Mouse (Mus musculus): Measurements from ENCODE around the gene Zfp942.

Zfp942 gene

GRCm38 (mm10) chr17:21962107-21962907 lies at the start of gene Zfp942, which contains the start of gene Zfp943:
Zfp942 (minus strand) TSS chr17:21962464.
Zfp943 (plus strand) TSS chr17:21962552.
- DNase-seq (ENCODE audit: low spot score in 2 of 2), result peak; percentile 71 to 84

GRCm38 (mm10) chr17:21963302-21963701 lies 1.0 kb upstream of the Zfp942 start:
- DNase-seq (ENCODE audit: low spot score in 2 of 2), result no peak

GRCm38 (mm10) chr17:21909456-21910052 lies 52.7 kb downstream of the Zfp942 start, which contains the start of gene Zfp995:
Zfp995 (minus strand) TSS chr17:21909926.
- peak; percentile 58 to 65 for DNase-seq (ENCODE audit: low spot score in 2 of 2)

GRCm38 (mm10) chr17:21909039-21909438 lies 53.2 kb downstream of the Zfp942 start:
- peak in 1 of 2 experiments; percentile 4 for DNase-seq (ENCODE audit: low spot score in 2 of 2)

Data from right cerebral cortex, adult 2 months (tissue).